Mouse (Mus musculus) stomach, postnatal 0 days (tissue): ENCODE data around the gene Ciao1.

ENCODE experiments used
- CTCF ChIP-seq: IDR thresholded peaks from 2 replicates; pipeline ENCODE4 v1.5.1; 2016; ENCODE audit warnings: antibody characterized with exemption, low read depth, mild to moderate bottlenecking, moderate library complexity
- EP300 ChIP-seq: optimal IDR thresholded peaks from 2 replicates; pipeline ENCODE3; 2016; ENCODE audit warnings: antibody characterized with exemption

DNA sequence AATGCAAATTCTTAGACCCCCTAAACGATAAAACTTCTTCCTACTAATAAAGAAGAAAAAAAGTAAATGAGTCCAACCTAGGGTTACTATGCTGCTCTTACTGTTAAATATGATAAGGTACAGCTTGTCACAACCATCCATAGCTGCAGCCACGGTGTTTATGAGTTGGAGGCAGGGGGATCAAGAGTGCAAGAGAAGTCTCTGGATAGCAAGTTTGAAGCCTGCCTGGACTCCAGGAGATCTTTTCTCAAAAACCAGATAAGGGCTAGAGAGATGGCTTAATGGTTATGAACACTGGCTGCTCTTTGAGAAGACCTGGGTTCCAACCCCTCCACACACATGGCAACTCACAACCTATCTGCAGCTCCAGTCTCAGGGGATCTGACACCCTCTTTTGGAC is 40.7 kb downstream of the Ciao1 start:
- TF ChIP-seq EP300 = no peak
- no peak for TF ChIP-seq CTCF
